Mouse (Mus musculus) liver, embryonic 11.5 days (tissue): ENCODE measurements around the gene Tmem8b. TPM values are rescaled to one million over a fixed set of nuclear protein-coding genes. Genes with fewer than 3 reads are reported as not detected.

Experiments used
- ATAC-seq: fragments of 200-750 bp; cut with Nextera tagmentation; replicated peaks from 2 replicates; pipeline ENCODE4 v1.8.0; 2017; ENCODE audit warnings: moderate number of reproducible peaks, mild to moderate bottlenecking, moderate TSS enrichment, moderate library complexity; ENCODE audit not compliant: low FRiP score
- DNase-seq: peaks from one replicate; pipeline ENCODE4 v3.0.0-alpha.2; 2017; ENCODE audit warnings: low spot score
- H3K27ac ChIP-seq: fragments of 300-500 bp; sonication (generic); 2 replicates; pipeline ENCODE4 v1.5.1; 2014; ENCODE audit warnings: mild to moderate bottlenecking, low read depth, low read length, control low read depth
- H3K27me3 ChIP-seq: fragments of 300-500 bp; sonication (generic); replicated peaks from 2 replicates; pipeline ENCODE4 v1.6.1; 2014; ENCODE audit warnings: low read length, mixed read lengths; ENCODE audit not compliant: control insufficient read depth, insufficient read depth
- H3K36me3 ChIP-seq: fragments of 300-500 bp; sonication (generic); 2 replicates; pipeline ENCODE4 v1.6.1; 2014; ENCODE audit warnings: mild to moderate bottlenecking, low read length, moderate library complexity, mixed read lengths; ENCODE audit not compliant: control insufficient read depth, insufficient read depth
- H3K4me1 ChIP-seq: fragments of 300-500 bp; sonication (generic); replicated peaks from 2 replicates; pipeline ENCODE4 v1.6.1; 2014; ENCODE audit warnings: low read length, mixed read lengths; ENCODE audit not compliant: control insufficient read depth, insufficient read depth
- H3K4me2 ChIP-seq: fragments of 300-500 bp; sonication (generic); 2 replicates; pipeline ENCODE4 v1.6.1; 2014; ENCODE audit warnings: mild to moderate bottlenecking, control low read depth, moderate library complexity
- H3K4me3 ChIP-seq: fragments of 300-500 bp; sonication (generic); 2 replicates; pipeline ENCODE4 v1.5.1; 2014; ENCODE audit warnings: low read depth, low read length, control low read depth
- H3K9ac ChIP-seq: fragments of 300-500 bp; sonication (generic); 2 replicates; pipeline ENCODE4 v1.6.1; 2014; ENCODE audit warnings: low read depth, low read length, control low read depth
- H3K9me3 ChIP-seq: fragments of 300-500 bp; sonication (generic); 2 replicates; pipeline ENCODE4 v1.6.1; 2016; ENCODE audit warnings: low read length, inconsistent platforms, mixed read lengths; ENCODE audit not compliant: control insufficient read depth
- WGBS: fragments of 180-500 bp; shearing (Covaris S2); extraction: QIAGEN DNeasy Blood & Tissue Kit; methylation state at CpG from one replicate; pipeline ENCODE4 v1.1.7; 2014; 5-methylcytosine and 5-hydroxymethylcytosine counted together
- polyA plus RNA-seq: library from polyadenylated mRNA; unstranded; fragments of >200 nt; fragmentation: Nextera tagmentation; extraction: Ambion mirVana; gene quantifications from 2 replicates; pipeline ENCODE4 v1.2.1, GENCODE M21; 2014

Tmem8b gene
- polyA plus RNA-seq, 1 experiment from 2014 or later = 1.1 TPM

DNA sequence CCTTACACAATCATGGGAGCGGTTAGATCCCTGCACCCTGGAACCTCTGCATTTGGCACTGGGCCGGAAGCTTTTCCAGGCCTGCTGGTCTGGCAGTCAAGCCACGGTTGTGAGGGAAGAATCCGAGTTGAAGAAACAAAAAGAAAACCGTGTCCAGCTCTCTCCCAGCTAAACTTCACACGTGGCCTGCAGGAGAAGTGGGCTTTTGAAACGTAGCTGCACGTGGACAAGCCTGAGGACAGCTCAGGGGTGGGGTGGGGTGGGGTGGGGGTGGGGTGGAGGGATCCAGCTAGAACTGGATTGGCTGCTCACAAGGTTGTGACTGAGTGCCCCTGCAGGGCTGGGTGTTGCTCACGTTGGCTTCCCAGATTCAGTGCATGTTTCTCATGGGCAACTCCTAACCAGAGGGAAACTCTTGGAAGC, 26.5 kb downstream of the Tmem8b start:
- no peak overlapping the region for H3K4me2 ChIP-seq
- H3K9me3 ChIP-seq = no peaks in the 10 kb centered on the region
- no peak overlapping the region for H3K27ac ChIP-seq
- WGBS = 32% methylated on average over 9 of the region's 9 CpGs
- no peaks in the 10 kb centered on the region for H3K36me3 ChIP-seq
- no peak overlapping the region for H3K4me3 ChIP-seq
- ATAC-seq = peak; percentile 56; the same call in 1 of the 2 replicates
- no peak overlapping the region for H3K9ac ChIP-seq
- peaks cover 22% of the 10 kb centered on the region for H3K4me1 ChIP-seq
- no peak for DNase-seq
- peaks cover 2% of the 10 kb centered on the region; the same call in 1 of the 2 replicates for H3K27me3 ChIP-seq

DNA sequence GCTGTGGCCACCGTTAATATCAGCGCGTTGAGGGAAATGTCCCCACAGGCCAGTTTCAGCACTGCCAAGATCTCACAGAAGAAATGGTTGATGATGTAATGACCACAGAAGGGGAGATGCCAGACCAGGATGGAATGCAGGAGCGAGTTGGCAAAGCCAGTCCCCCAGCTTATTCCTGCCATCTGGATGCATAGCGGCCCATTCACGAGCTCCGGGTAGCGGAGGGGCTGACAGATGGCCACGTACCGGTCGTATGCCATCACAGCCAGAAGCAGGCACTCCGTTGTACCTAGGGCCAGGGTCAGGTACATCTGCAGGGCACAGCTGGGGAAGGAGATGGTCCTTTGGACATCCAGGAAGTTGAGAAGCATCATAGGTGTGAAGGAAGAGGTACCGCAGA, 27.8 kb downstream of the Tmem8b start:
- ATAC-seq (no peak), DNase-seq (no peak)
- Histone ChIP-seq H3K9ac (no peak overlapping the region), H3K27me3 (peaks cover 2% of the 10 kb centered on the region; the same call in 1 of the 2 replicates), H3K27ac (no peak overlapping the region), H3K4me2 (no peak overlapping the region), H3K4me3 (no peak overlapping the region), H3K9me3 (no peaks in the 10 kb centered on the region), H3K4me1 (peaks cover 22% of the 10 kb centered on the region), H3K36me3 (no peaks in the 10 kb centered on the region)
- 90% methylated on average over 13 of the region's 13 CpGs for WGBS

DNA sequence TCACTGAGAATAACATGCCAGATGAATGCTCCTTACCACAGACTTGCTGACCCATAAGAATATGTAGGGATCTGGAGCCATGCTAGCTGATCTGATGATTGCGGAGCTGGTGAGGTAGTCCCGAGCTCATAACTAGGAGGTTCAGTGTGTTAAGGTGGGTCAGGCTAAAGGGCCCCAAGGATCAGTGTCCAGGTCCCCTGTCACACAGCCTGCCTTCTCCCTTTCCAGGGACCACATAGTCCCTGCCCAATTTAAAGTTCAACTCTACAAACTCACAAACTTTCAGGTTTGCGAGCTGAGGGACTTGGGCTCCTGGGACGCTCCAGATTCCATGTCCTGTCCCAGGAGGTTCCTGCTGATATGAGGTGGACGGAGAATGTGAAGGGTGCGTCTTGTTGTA, 31.9 kb downstream of the Tmem8b start, which contains the start of gene Olfr70:
Gene Olfr70 (minus strand): TSS at position 101 of the 400 bp plus-strand sequence.
- DNase-seq = no peak
- ATAC-seq = no peak
- Histone ChIP-seq H3K27ac (no peak within 1 kb of the TSS), H3K27me3 (peaks cover 2% of the 10 kb centered on the region; the same call in 1 of the 2 replicates), H3K36me3 (no peaks in the 10 kb centered on the region), H3K9me3 (no peaks in the 10 kb centered on the region), H3K9ac (no peak within 1 kb of the TSS), H3K4me1 (peaks cover under 1% of the 10 kb centered on the region; the same call in 1 of the 2 replicates), H3K4me2 (no peak within 1 kb of the TSS), H3K4me3 (no peak within 1 kb of the TSS)
- WGBS = 85% methylated on average over 6 of the region's 6 CpGs

DNA sequence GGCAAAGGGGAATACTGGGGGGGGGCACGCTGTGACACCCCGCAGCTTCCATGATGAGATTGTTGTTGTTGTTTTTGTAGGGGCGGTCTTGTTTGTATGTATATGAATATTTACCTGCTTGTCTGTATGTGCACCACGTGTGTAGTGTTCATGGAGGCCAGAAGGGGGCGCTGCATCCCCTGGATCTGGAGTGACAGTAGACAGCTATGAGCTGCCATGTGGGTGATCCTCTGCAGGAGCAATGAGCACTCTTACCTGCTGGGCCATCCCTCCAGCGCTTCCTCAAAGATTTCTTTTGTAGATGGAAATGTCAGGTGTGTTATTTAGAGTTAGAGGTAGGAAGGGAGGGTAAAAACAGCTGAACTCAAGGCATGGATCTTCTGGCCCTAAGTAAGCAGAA, 34.7 kb downstream of the Tmem8b start:
- H3K4me1 ChIP-seq = no peaks in the 10 kb centered on the region
- WGBS = 63% methylated on average over 6 of the region's 6 CpGs
- 0 out of 2 replicates have a peak, but pooled peaks cover 2% of the 10 kb centered on the region for H3K27me3 ChIP-seq
- no peak overlapping the region for H3K4me2 ChIP-seq
- H3K36me3 ChIP-seq = no peaks in the 10 kb centered on the region
- no peaks in the 10 kb centered on the region for H3K9me3 ChIP-seq
- ATAC-seq (no peak), DNase-seq (no peak)
- H3K4me3 ChIP-seq = no peak overlapping the region
- H3K9ac ChIP-seq = no peak overlapping the region
- no peak overlapping the region for H3K27ac ChIP-seq

DNA sequence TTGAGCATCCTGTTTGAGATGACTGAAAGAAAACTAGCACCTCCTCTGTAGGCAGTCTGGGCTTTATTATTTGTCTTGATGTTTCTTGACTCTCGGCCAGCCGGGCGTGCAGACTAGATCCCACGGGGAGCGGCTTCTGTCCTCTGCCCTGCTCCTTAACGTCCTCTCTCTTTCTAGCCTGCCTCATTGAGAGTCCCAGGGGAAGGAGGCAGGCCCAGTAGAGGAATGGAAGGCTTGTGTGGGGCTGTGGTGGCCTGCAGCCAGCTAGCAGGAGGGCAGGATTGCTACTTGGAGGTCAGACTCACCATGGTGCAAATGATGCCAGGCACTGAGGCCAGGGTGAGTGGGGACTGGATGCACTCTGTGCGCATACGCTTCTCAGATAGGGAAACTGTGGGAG, 35.1 kb downstream of the Tmem8b start:
- Histone ChIP-seq H3K36me3 (no peaks in the 10 kb centered on the region), H3K27ac (no peak overlapping the region), H3K4me2 (no peak overlapping the region), H3K9ac (no peak overlapping the region), H3K9me3 (no peaks in the 10 kb centered on the region), H3K4me3 (no peak overlapping the region), H3K27me3 (no peaks in the 10 kb centered on the region), H3K4me1 (no peaks in the 10 kb centered on the region)
- WGBS = 84% methylated on average over 8 of the region's 8 CpGs
- no peak for DNase-seq
- ATAC-seq = no peak

DNA sequence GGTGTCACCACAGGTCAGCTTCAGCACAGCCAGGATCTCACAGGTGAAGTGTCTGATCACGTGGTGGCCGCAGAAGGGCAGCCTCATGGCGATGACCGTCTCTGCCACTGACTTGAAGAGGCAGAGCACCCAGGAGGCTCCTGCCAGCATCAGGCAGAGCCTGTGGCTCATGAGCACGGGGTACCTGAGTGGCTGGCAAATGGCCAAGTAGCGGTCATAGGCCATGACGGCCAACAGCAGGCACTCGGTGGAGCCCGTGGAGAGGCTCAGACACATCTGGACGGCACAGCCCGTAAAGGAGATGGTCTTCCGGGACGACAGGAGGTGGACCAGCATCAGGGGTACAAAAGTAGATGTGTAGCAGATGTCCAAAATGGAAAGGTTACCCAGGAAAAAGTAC, 37.2 kb downstream of the Tmem8b start:
- no peaks in the 10 kb centered on the region for H3K4me1 ChIP-seq
- WGBS = 83% methylated on average over 13 of the region's 13 CpGs
- ATAC-seq = no peak
- no peak overlapping the region for H3K27ac ChIP-seq
- no peak for DNase-seq
- no peaks in the 10 kb centered on the region for H3K36me3 ChIP-seq
- no peak overlapping the region for H3K9ac ChIP-seq
- no peaks in the 10 kb centered on the region for H3K27me3 ChIP-seq
- H3K4me2 ChIP-seq = no peak overlapping the region
- H3K9me3 ChIP-seq = no peaks in the 10 kb centered on the region
- H3K4me3 ChIP-seq = no peak overlapping the region

DNA sequence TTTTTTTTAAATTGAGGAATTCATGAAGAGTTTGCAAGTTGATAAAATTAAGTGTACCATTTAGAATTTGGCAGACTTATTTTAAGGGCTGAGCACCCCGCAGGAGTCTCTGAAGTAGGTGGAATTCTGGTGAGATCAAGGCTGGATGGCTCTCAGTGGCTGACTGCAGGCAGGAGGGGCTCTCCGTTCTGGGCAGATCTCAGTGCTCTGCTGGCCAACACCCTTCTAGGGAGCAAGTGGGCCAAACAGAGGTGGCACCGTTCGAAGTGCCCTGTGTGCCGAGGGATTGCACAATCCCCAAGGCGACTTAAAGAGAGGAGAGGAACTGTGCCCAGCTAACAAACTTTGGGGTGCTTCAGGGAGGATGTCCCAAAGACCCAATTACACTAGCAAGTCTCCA, 41.1 kb downstream of the Tmem8b start, which contains the start of gene Olfr71:
Gene Olfr71 (minus strand): TSS at position 387 of the 400 bp plus-strand sequence.
- no peak within 1 kb of the TSS for H3K4me3 ChIP-seq
- no peak within 1 kb of the TSS for H3K9ac ChIP-seq
- H3K9me3 ChIP-seq = no peaks in the 10 kb centered on the region
- no peak within 1 kb of the TSS for H3K27ac ChIP-seq
- H3K4me2 ChIP-seq = no peak within 1 kb of the TSS
- no peaks in the 10 kb centered on the region for H3K36me3 ChIP-seq
- DNase-seq (no peak), ATAC-seq (no peak)
- peaks cover 5% of the 10 kb centered on the region; the same call in 1 of the 2 replicates for H3K27me3 ChIP-seq
- 70% methylated on average over 6 of the region's 6 CpGs for WGBS
- no peaks in the 10 kb centered on the region for H3K4me1 ChIP-seq

DNA sequence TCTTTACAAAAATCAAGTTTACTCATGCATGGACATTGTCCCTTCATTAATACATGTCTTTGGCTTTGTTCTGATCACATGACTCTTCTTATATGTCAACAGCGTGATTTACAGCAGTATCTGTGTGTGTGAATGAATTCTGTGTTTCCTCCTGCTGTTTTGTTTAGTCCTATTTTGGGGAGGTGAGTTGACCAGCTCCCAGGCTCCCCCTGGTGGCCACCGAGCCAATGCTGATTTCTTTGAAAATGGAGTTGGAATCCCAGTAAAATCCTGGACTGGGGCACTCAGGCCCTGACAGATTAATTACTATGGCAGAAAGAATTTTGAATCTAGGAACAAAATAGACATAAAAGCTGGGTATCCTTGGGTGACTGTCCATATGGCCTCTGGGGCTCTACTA, 43.0 kb downstream of the Tmem8b start:
- Histone ChIP-seq H3K9me3 (no peaks in the 10 kb centered on the region), H3K27me3 (peaks cover 5% of the 10 kb centered on the region; the same call in 1 of the 2 replicates), H3K9ac (no peak overlapping the region), H3K27ac (no peak overlapping the region), H3K4me2 (no peak overlapping the region), H3K4me3 (no peak overlapping the region), H3K4me1 (no peaks in the 10 kb centered on the region), H3K36me3 (no peaks in the 10 kb centered on the region)
- no peak for ATAC-seq
- WGBS = 4% methylated on average over 2 of the region's 2 CpGs
- peak; percentile 68 for DNase-seq

DNA sequence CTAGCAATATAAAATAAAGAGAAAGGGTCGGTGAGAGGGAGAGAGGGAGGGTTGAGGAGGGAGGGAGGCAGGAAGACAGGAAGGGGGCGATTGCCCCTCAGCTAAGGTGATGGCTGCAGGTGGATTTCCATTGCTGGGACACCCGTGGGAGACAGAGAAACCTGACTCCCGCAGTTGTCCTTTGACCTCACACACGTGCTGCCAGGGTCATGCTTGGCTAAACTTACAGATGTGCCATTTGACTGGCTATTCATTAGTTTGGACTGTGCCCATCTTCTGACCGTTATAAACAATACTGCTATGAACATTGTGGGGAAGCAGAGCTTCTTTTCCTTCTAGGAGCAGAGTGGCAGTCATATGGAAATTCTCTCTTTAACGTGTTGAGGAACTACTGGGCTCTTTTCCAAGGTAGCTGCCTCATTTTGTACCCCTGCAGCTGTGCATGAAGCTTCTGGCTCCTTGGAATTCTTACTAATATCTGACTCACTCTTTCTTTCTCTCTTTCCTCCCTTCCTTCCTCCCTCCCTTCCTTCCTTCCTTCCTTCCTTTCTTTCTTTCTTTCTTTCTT, 45.0 kb downstream of the Tmem8b start:
- H3K9me3 ChIP-seq = no peaks in the 10 kb centered on the region
- DNase-seq = no peak
- WGBS = 41% methylated on average over 7 of the region's 7 CpGs
- no peaks in the 10 kb centered on the region for H3K36me3 ChIP-seq
- peaks cover 5% of the 10 kb centered on the region; the same call in 1 of the 2 replicates for H3K27me3 ChIP-seq
- no peak for ATAC-seq
- H3K27ac ChIP-seq = no peak overlapping the region
- H3K4me2 ChIP-seq = no peak overlapping the region
- H3K4me1 ChIP-seq = no peaks in the 10 kb centered on the region
- H3K4me3 ChIP-seq = no peak overlapping the region
- H3K9ac ChIP-seq = no peak overlapping the region
